Mouse (Mus musculus): ENCODE results near the gene Fto. TPM values are rescaled to one million over a fixed set of nuclear protein-coding genes. Genes with fewer than 3 reads are reported as not detected.

Fto gene
- total RNA-seq, 2 experiments from 2014 or later: 81.2 to 87.6 TPM

DNA sequence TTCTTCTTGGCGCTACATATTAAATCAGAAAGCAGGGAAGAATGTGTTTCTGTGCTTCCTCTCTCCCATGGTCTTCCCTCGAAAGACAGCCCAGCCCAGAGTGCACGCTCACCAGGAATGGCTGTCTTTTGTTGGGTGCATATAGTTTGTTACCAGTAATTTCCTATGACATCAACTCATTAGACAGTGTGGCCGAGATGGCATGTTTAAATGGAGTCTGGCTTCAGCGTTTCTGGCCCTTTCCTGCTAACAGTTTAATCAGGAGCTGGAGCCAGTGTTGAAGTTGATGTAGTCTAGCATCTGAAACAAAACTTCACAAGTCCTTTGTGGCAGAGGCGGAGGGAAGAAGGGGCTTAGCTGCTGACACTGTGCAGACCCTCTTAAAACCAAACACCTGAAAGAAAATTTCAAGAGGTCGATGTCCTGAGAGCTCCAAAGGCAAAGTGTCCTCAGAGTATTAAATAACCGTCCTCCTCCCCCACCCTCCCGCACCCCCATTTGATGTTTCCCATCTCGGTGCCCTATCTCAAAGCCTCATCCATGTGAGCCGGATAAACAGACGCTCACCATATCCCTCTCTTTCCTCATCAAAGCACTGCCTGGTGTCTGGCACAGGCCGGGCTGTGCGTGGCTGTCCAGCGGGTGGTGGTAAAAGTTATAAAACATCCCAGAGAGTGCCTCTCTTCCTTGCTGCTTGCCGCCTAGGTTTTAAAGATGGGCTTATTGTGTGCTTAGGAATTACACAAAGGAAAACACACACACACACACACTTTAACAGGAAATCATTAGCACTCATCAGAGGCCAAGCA, 210.9 kb downstream of the Fto start:
- no peak for DNase-seq (ENCODE audit: low spot score)

GRCm38 (mm10) chr8:91524865-91525250, 211.5 kb downstream of the Fto start:
- DNase-seq (ENCODE audit: low spot score): no peak

- DNase-seq (ENCODE audit: low spot score): no peak
Measured at GRCm38 (mm10) chr8:91525342-91525817, 212.1 kb downstream of the Fto start.

- DNase-seq (ENCODE audit: low spot score): no peak
Measured at GRCm38 (mm10) chr8:91528967-91529366, 215.6 kb downstream of the Fto start.

GRCm38 (mm10) chr8:91529699-91530098, 216.4 kb downstream of the Fto start:
- no peak for DNase-seq (ENCODE audit: low spot score)

DNA sequence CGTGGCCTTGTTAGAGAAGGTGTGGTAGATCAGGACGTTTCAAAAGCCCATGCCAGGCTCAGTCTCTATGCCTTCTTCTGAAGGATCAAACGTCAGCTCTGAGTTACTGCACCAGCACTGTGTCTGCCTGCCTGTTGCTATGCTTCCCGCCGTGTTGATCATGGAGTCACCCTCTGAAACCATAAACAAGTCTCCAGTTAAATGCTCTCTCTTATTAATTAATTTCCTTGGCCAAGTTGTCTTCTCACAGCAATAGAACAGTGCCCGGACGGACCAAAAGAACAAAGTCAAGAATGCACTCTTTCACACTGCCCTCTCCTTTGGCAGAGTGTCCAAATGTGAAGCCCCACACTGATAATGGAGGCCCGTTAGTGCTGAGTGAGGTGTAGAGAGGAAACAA, 217.3 kb downstream of the Fto start:
- DNase-seq (ENCODE audit: low spot score): no peak

GRCm38 (mm10) chr8:91531971-91532370, 218.6 kb downstream of the Fto start:
- peak; percentile 81 for DNase-seq (ENCODE audit: low spot score)

GRCm38 (mm10) chr8:91532671-91533436, 219.5 kb downstream of the Fto start:
- no peak for DNase-seq (ENCODE audit: low spot score)

GRCm38 (mm10) chr8:91534752-91535151, 221.4 kb downstream of the Fto start:
- DNase-seq (ENCODE audit: low spot score): no peak

- no peak for DNase-seq (ENCODE audit: low spot score)
Measured at GRCm38 (mm10) chr8:91538109-91538508, 224.8 kb downstream of the Fto start.

GRCm38 (mm10) chr8:91538892-91539291, 225.6 kb downstream of the Fto start:
- DNase-seq (ENCODE audit: low spot score): no peak

DNA sequence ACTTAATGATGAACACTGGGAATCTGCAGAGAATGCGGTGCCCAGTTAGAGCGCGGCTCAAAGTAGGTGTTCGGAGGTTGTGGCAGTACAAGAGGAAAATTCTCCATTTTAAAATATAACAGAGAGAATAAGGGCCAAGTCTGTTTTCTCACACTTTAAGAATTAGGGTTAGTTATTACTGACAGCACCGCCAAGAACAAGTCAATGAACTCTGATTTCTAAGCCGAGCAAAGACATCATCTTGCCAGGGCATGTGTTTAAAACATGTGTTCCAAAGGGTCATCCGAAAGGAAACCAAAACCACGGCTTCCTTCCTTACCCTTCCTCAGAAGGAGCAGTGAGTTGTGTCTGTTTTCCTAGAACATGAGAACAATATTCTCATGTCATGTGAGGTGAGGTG, 226.3 kb downstream of the Fto start:
- DNase-seq (ENCODE audit: low spot score): no peak

GRCm38 (mm10) chr8:91541229-91541628, 227.9 kb downstream of the Fto start:
- no peak for DNase-seq (ENCODE audit: low spot score)

DNA sequence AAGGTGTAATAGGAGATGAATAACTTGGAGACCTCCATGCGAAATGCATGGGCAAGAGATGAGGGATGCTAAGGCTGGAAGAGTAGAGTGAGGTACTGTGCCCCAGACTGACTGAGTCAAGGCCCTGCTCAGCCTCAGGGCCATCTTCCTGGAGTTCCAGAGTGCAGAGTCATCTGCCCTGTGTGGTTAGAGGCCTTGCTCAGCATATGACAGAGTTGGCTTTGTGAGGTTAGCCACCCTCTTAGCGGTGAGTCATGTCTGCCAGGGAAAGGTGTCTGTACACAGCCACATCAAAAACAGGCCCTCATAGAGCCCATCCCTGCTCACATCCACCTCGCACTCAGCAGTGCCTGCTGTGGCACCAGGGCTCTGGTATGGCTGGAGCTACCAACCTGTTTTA, 232.2 kb downstream of the Fto start:
- no peak for DNase-seq (ENCODE audit: low spot score)

GRCm38 (mm10) chr8:91546599-91546998, 233.3 kb downstream of the Fto start:
- DNase-seq (ENCODE audit: low spot score): no peak

- no peak for DNase-seq (ENCODE audit: low spot score)
Measured at GRCm38 (mm10) chr8:91550131-91550530, 236.8 kb downstream of the Fto start.

- DNase-seq (ENCODE audit: low spot score): peak; percentile 52
Measured at GRCm38 (mm10) chr8:91551166-91551765, 237.9 kb downstream of the Fto start.

DNA sequence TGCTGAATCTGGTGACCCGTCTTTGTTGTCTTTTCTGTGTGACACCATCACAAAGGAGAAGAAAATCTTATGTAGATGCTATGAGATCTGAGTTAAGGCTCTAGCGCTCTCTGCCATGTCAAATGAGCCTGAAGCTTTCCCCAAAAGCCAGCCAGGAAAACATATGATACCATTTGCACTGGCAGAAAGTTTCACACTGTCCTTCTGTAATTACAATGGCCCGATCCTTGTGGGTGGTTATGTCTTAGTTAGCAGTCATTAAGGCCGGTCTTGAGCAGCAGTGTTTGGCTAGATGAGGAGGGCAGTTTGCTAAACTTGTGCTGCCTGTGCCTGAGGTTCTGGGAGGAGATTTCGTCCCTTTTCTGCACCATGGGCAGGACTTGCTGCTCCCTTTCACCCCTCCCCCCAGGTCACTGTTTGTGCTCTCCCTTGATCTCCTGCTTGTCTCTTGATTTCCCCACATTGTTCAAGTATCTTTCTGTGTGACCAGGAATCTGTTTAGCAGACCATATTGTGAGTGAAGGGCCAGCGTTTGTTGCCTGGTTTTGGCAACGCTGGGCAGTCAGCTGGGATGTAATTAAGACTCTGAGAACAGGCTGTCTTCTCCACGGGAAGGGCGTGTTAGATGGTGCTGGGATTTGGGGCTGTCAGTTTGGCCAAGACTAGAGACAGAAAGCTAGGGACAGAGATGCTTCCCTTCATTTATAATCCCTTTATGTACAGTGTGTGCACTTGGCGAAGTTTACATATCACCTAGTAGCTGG, 238.6 kb downstream of the Fto start:
- DNase-seq (ENCODE audit: low spot score): peak; percentile 79

GRCm38 (mm10) chr8:91552635-91553034, 239.3 kb downstream of the Fto start:
- no peak for DNase-seq (ENCODE audit: low spot score)

DNA sequence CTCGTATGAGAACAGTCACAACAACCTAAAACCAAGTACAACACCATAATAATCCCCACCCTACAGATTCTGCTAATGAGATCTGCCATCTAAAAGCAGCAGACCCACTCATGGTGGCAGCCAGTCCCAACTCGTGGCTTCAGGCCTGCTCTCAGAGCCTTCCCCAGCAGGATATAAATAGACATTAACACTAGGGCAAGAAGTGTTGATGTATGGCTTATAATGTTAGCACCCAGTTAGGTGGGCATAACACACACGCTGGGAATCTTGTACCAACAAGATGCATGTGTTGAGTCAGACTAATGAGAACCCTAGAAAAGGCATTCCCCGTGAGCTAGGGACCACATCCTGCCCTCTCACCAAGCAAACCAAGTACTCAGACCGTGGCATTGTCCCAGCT, 240.1 kb downstream of the Fto start:
- no peak for DNase-seq (ENCODE audit: low spot score)

DNA sequence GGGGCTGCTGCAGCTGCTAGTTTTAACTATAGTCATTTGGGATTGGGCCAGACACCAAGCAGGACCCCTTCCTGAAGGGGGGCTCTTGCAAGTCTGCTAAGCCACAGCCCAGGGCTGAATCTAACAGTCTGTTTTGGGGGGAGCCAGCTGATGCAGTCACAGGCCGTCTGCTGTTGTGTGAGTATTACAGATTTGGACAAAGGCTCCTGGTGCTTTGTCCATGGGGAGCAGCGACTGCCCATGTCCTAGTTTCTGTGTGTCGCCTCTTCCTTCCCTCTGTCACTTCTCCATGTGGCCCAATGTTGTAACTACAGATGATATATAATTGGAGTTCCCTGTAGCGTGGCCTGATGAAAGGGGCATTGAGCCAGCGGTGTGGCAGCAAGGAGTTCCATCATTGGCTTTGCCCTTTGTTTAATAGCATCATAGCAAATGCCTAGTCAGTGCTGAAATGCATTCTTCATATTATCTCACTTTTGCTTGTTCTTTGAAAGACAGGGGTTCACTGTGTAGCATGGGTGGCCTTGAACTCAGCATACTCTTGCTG, 243.8 kb downstream of the Fto start:
- DNase-seq (ENCODE audit: low spot score): no peak
